Mouse (Mus musculus) central nervous system, embryonic 11.5 days (tissue): Measurements from ENCODE around the gene Apol7c. TPM values are rescaled to one million over a fixed set of nuclear protein-coding genes. Genes with fewer than 3 reads are reported as not detected.

Source experiments
- polyA plus RNA-seq: library from polyadenylated mRNA; depleted of rRNA; stranded (reverse); fragments of >200 nt; gene quantifications from 2 replicates; pipeline ENCODE4 v1.2.3, GENCODE M21; 2012; rRNA removed

The Apol7c gene
- polyA plus RNA-seq, result not detected in 2 replicates

DNA sequence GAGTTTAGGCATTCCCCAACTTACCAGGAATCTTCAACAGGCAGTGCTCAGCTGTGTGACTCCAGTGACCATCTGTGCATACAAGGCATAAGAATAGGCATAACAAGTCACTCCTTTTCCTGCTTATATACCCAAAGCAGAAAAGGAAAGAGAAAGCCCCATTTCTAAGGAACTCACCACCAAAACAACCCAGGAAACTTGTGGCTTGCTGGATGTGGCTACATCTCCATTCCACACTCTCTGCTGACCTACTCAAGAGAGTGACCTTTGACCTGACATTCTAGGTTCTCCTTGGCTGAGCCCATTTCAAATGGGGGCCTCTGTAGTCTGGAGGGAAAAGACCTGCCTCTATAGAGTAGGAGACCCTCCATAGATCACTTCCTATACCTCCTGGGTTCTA is at the start of gene Apol7c:
Gene Apol7c (minus strand): TSS at position 101 of the 400 bp plus-strand sequence.

DNA sequence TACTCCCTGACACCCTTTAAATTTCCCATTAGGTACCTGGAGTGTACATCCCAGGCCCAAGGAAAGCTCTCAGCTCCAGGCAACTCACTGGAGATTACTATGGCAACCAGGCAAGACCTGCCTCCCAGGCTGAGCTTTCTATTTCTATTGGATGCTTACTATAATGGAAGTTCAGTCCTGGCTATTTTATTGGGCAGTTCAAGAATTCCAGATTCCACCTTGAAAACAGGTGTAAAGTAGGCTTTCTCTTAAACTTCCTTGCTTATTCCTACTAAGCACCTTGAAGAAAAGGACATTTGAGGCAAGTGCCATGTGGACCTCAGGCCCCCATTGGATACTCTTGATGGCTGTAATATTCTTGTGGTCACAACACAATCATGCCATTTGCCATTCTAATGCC is 28.7 kb upstream of the Apol7c start, which contains the start of gene 1700025B11Rik:
Gene 1700025B11Rik (minus strand): TSS at position 101 of the 400 bp plus-strand sequence.

DNA sequence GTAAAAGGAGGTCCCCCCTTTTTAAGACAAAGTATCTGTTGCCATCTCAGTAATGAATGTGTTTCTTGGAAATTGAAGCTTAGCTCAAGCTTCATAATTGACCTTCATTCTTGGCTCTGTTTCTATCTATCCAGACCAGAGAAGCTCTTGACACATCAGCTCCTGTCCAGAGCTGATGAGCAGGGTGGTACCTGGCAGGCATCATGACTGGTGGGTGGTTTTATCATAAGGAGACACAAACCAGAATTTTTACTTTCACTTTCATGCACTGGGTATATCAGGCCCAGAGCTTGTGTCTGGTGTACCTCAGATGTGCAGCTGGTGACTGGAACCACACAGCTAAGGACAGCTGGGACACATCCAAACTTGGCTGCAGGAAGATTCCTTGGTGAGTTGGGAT is 25.1 kb downstream of the Apol7c start, which contains the start of gene Apol11a:
Gene Apol11a (plus strand): TSS at position 306 of the 400 bp plus-strand sequence.

DNA sequence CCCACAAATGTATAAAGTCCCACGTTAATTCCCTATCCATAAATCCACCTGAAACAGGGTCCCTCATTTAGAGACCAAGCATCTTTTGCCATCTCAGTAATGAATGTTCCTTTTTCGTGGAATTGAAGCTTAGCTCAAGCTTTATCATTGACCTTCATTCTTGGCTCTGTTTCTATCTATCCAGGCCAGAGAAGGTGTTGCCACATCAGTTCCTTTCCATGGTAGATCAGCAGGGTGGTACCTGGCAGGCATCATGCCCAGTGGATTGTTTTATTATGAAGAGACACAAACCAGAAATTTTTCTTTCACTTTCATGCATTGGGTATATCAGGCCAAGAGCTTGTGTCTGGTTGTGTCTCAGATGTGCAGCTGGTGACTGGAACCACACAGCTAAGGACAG is 56.4 kb downstream of the Apol7c start, which contains the start of gene Apol10a:
Gene Apol10a (plus strand): TSS at position 355 of the 400 bp plus-strand sequence.

Other genes with a start within 250 kb of the Apol7c start
- gene Rbfox2, start 226.3 kb downstream of the Apol7c start, polyA plus RNA-seq, result 102 and 173 TPM in 2 replicates
- not detected in 2 replicates for gene Apol7a, start 134.2 kb downstream of the Apol7c start, polyA plus RNA-seq
- 0.04 TPM in 1 of 2 replicates, not detected in the other for gene Apol9a, start 122.2 kb downstream of the Apol7c start, polyA plus RNA-seq
- gene Apol7b, start 85.8 kb downstream of the Apol7c start, polyA plus RNA-seq, result not detected in 2 replicates
- 0.02 TPM in 1 of 2 replicates, not detected in the other for gene Apol10a, start 56.3 kb downstream of the Apol7c start, polyA plus RNA-seq
- 0.04 TPM in 1 of 2 replicates, not detected in the other for gene Apol11a, start 25.0 kb downstream of the Apol7c start, polyA plus RNA-seq
- gene 1700025B11Rik, start 28.6 kb upstream of the Apol7c start, polyA plus RNA-seq, result not detected in 2 replicates
- 0.02 and 0.05 TPM in 2 replicates for gene Apol10b, start 62.8 kb upstream of the Apol7c start, polyA plus RNA-seq
- not detected in 2 replicates for gene Gm36245, start 65.9 kb upstream of the Apol7c start, polyA plus RNA-seq
- gene Apol11b, start 110.0 kb upstream of the Apol7c start, polyA plus RNA-seq, result 0.06 TPM in 1 of 2 replicates, not detected in the other
- gene Apol7e, start 165.5 kb upstream of the Apol7c start, polyA plus RNA-seq, result not detected in 2 replicates
- gene Apol9b, start 195.7 kb upstream of the Apol7c start, polyA plus RNA-seq, result not detected in 2 replicates
- 1.8 and 2.2 TPM in 2 replicates for gene Apol8, start 223.7 kb upstream of the Apol7c start, polyA plus RNA-seq